Mouse (Mus musculus) bone marrow macrophage, adult 2 months (primary cell): ENCODE data around the gene Thoc2. TPM values are rescaled to one million over a fixed set of nuclear protein-coding genes. Genes with fewer than 3 reads are reported as not detected.
A peak's percentile ranks its signal among the peaks of the same experiment; 100 is the strongest.
"Not testable (repeated sequence)": the region's sequence is repeated elsewhere in the genome, so short reads cannot be mapped to it uniquely, and the experiment has no call there.

Experiments used
- H3K27ac ChIP-seq: 2 replicates; pipeline ENCODE4 v1.5.1; 2012; ENCODE audit warnings: low read depth, low read length; ENCODE audit not compliant: insufficient read depth
- H3K4me1 ChIP-seq: 2 replicates; pipeline ENCODE4 v1.6.1; 2012; ENCODE audit warnings: low read length; ENCODE audit not compliant: control insufficient read depth, insufficient read depth
- H3K4me3 ChIP-seq: 2 replicates; pipeline ENCODE4 v1.5.1; 2012; ENCODE audit warnings: mild to moderate bottlenecking, low read length, moderate library complexity; ENCODE audit not compliant: insufficient read depth
- CTCF ChIP-seq: IDR thresholded peaks from 2 replicates; pipeline ENCODE4 v1.5.1; 2012; ENCODE audit warnings: low read depth, mild to moderate bottlenecking, low read length, moderate library complexity
- POLR2A ChIP-seq: IDR thresholded peaks from 2 replicates; pipeline ENCODE4 v1.6.1; 2012; ENCODE audit warnings: mild to moderate bottlenecking, low read depth, low read length, borderline replicate concordance
- polyA plus RNA-seq: library from polyadenylated mRNA; stranded (reverse); fragments of >200 nt; gene quantifications from 2 replicates; pipeline ENCODE4 v1.2.4, GENCODE M21; 2012; ENCODE audit not compliant: missing spikeins, insufficient read depth, insufficient read length

Thoc2 gene
- polyA plus RNA-seq: 74.5 and 78.4 TPM in 2 replicates

DNA sequence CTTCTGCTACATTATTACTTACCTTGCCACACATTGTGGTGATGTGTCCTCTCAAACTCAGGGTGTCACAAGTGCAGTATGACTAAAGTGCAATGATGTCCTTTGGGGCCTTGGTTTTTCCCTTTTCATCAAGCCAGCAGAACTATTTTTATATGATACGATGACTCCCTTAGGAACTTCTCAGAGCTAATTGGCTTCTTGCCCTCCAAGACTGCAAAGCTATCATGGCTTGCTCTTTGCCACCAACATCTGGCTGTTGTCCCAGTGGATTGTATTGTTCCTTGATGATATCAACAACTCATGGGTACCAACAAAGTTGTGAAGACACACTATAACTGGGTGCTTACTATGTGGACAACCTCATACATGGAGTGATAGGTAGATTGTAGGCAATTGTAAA is at the start of gene Thoc2:
Thoc2 (minus strand) TSS at position 101 of the 400 bp plus-strand sequence.
- Histone ChIP-seq H3K27ac (no peak within 1 kb of the TSS), H3K4me3 (no peak within 1 kb of the TSS), H3K4me1 (no peaks in the 10 kb centered on the region)
- no peak for TF ChIP-seq CTCF
- no peak for TF ChIP-seq POLR2A

DNA sequence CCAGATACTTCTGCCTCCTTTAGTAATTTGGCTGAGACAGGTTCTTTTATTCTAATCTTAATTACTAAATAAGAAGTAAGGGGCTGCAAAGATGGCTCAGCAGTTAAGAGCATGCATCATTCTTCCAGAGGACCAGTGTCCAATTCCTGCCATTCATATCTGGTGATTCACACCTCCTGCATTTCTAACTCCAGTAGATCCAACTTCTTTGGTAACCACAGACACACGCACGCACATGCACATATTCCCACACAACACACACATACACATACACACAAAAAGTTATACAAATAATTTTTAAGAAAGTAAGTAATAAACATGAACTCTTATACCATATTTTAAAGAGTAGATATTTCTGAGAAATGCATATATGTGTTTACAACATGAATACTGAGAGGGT is 49.6 kb upstream of the Thoc2 start:
- H3K27ac ChIP-seq: no peak overlapping the region
- TF ChIP-seq CTCF (no peak), POLR2A (no peak)
- H3K4me1 ChIP-seq: no peaks in the 10 kb centered on the region
- H3K4me3 ChIP-seq: no peak overlapping the region

DNA sequence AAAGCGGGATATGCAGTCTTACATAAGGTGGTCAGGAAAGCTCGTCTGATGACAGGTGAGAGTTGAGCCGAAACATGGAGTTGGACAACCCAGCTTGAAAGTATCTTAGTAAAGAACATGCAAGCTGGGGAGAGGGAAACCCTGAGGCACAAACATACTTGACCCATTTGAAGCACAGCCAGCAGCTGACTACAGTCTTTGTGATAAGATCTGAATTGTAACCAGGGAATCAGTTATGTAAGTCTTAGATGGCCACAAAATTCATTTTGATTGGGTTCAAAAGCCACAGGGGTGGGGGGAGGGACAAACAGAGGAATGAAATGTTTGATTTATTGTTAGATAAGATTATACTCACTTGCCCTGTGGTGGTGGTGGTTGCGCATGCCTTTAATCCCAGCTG is 48.9 kb upstream of the Thoc2 start:
- H3K4me3 ChIP-seq: no peak overlapping the region
- TF ChIP-seq CTCF (no peak), POLR2A (no peak)

DNA sequence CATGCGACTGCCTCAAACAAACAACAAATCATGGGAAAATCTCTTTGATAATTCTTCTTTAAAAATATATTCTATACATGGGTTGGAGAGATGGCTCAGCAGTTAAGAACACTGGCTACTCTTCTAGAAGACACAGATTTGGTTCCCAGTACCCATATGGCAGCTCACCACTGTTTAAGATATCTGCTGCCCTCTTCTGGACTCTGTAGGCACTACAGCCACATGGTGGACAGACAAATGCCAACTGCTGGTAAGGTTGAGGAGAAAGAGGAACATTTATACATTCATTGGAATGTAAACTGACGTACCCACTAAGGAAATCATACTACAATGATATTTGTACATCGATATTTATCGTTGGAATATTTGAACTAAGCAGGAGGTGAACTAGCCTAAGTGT is 36.7 kb upstream of the Thoc2 start:
- no peak for TF ChIP-seq CTCF
- no peak for TF ChIP-seq POLR2A
- H3K27ac ChIP-seq: no peak overlapping the region

More for the DNA sequence above, 48.9 kb upstream of the Thoc2 start:
- Histone ChIP-seq H3K4me1 (no peaks in the 10 kb centered on the region), H3K27ac (no peak overlapping the region)

DNA sequence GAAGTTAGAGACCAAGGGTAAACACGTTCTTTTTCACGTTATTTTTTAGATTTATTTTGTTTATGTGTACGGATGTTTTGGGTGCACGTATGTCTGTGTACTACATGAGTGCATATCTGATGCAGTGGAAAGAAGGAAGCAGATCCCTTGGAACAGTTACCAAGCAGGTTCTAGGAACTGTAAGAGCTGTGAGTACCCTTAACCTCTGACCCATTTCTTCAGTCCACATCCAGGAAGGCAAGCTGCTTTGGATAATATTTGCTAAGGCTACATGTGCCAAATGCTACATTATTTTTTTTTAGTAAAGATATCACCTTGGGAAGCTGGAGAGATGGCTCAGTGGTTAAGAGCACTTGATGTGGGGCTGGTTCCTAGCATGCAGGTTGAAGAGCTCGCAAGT is 21.4 kb upstream of the Thoc2 start:
- TF ChIP-seq CTCF (no peak), POLR2A (no peak)
- no peaks in the 10 kb centered on the region for H3K4me1 ChIP-seq

More for the DNA sequence above, 36.7 kb upstream of the Thoc2 start:
- Histone ChIP-seq H3K4me1 (no peaks in the 10 kb centered on the region), H3K4me3 (no peak overlapping the region)

DNA sequence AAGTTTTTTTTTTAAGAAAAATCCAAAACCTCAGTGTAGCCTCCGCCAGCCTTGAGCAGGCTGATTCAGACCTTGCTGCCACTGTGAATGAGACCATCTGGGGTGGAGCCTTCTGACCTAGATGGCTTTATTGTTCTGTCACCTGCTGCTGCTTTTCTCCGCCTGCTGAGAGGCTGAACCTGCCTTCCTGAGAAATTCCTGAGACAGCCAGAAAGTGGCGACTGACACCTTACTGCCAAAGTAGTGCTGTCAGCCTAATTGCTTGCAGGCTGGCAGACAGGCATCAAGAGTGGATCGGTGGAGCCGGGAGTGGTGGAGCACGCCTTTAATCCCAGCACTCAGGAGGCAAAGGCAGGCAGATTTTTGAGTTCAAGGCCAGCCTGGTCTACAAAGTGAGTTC is 11.3 kb upstream of the Thoc2 start:
- H3K4me1 ChIP-seq, H3K27ac ChIP-seq, H3K4me3 ChIP-seq: not testable (repeated sequence)

More for the DNA sequence above, 21.4 kb upstream of the Thoc2 start:
- Histone ChIP-seq H3K4me3 (no peak overlapping the region), H3K27ac (no peak overlapping the region)

DNA sequence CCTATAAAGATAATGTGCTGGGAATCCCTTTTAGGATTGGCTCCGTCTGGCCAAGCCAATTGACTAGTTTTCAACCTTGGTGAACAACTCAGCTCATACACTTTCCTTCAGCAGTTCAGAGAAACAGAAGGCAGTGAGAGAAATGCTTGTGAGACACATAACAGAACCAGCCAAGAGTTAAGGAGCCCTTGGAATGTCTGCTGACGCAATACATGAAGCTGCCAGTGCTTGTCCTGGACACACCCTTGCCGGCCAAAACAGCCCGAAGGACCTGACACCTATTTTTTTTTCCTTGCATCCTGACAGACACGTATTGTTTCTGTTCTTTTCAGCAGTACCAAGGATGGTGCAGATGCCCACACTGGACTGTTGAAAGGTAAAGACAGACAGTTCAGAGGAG is 4.2 kb upstream of the Thoc2 start:
- TF ChIP-seq CTCF (no peak), POLR2A (no peak)
- H3K4me1 ChIP-seq: no peaks in the 10 kb centered on the region
- H3K27ac ChIP-seq: no peak overlapping the region

DNA sequence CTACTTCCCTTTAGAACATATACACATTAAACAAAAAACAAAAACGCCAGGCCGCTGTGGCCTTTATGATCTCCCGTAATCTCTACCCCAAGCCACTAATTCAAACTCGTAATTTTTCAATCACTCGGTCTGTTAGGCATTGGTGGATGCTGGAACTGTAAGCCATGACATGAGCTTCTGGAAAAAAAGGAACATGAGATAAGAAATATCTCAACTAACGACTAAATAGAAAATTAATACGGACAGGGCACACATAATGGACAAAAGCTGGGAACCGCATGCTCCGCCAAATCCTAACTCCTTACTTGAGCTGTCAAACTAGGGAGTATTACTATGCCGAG is 8.4 kb downstream of the Thoc2 start:
- Histone ChIP-seq H3K27ac (peak overlapping the region; percentile 83), H3K4me3 (peak overlapping the region; percentile 31), H3K4me1 (no peaks in the 10 kb centered on the region)
- TF ChIP-seq POLR2A: no peak
- no peak for TF ChIP-seq CTCF

More for the DNA sequence above, 4.2 kb upstream of the Thoc2 start:
- no peak overlapping the region for H3K4me3 ChIP-seq

DNA sequence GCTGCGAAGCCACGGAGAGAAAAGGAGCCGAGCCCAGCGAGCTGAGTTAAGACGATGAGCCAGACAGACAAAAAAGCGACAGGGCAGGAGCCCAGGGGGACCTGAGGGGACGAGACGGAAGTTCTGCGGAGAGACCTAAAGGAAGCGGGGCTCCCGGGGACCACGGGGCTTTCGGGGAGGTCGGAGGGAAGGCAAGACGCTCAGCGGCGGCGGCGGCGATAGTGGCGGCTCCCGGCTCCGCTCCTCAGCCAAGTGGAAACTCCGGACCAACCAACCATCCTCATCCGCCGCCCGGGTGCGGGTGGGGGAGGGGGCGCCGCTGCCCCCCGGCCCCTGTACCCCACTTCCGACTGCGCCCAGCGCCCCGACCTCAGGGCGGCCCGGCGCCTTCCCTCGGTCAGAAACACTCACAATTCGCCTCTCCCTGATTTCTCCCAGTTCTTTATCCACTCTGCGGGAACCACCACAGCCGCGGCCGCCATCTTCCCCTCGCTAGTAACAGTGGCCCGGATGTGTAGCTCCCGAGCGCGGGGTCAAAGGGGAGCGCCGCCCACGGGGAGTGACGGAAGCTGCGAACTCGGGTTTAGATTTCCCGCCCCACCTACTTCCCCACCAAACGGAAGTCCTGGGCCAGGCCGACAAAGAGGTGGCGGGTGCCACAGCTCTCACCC is 8.9 kb downstream of the Thoc2 start:
- Histone ChIP-seq H3K4me3 (peak overlapping the region; percentile 73), H3K27ac (peak overlapping the region; percentile 83), H3K4me1 (no peaks in the 10 kb centered on the region)
- no peak for TF ChIP-seq POLR2A
- TF ChIP-seq CTCF: no peak

DNA sequence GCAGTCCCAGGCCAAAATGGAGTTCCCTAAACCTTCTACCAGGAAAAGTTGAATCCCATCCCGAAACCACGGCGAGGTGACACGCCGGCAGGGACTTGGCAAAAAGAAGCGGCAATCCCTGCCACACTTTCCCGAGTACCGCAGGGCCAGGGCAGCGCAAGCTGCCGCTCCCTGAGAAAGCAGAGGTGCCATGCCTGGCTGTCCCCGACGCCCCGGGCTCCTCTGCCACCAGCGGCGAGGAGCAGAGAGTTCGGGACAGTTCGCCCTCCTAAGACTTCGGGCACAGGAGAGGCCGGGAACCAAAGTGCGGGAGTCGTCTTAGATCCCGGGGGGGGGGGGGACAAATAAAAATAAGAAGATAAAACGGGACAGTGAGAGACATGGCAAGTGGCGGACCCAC is 9.5 kb downstream of the Thoc2 start:
- H3K27ac ChIP-seq: peak overlapping the region; percentile 71
- TF ChIP-seq POLR2A (no peak), CTCF (no peak)
- H3K4me1 ChIP-seq: peaks cover 3% of the 10 kb centered on the region; the same call in 1 of the 2 replicates
- peak overlapping the region; percentile 73 for H3K4me3 ChIP-seq
